Mouse (Mus musculus) CH12.LX (cell line): Measurements from ENCODE around the gene Sgsm1. TPM values are rescaled to one million over a fixed set of nuclear protein-coding genes. Genes with fewer than 3 reads are reported as not detected.

ENCODE experiments used
- DNase-seq: peaks from one replicate; pipeline ENCODE4 v3.0.0-alpha.2; 2013; ENCODE audit errors: extremely low read depth
- H3K27ac ChIP-seq: 2 replicates; pipeline ENCODE4 v1.5.1; 2012; ENCODE audit warnings: low read depth, mild to moderate bottlenecking, control low read depth, moderate library complexity; ENCODE audit not compliant: insufficient read depth
- H3K27me3 ChIP-seq: replicated peaks from 2 replicates; pipeline ENCODE3; 2012; ENCODE audit warnings: inconsistent platforms
- H3K36me3 ChIP-seq, 2 experiments: replicated peaks in 1 of 2; 2 replicates each; pipeline versions ENCODE3 to v1.6.1; 2012; ENCODE audit warnings: inconsistent platforms in 1 of 2, low read length in 1 of 2, mild to moderate bottlenecking in 1 of 2, mixed read lengths in 1 of 2, moderate library complexity in 1 of 2; ENCODE audit not compliant: control insufficient read depth in 1 of 2, insufficient read depth in 1 of 2
- H3K4me1 ChIP-seq, 2 experiments: 2 replicates each; pipeline ENCODE4 v1.6.1; 2012; ENCODE audit warnings: inconsistent platforms in 1 of 2, moderate library complexity in 1 of 2; ENCODE audit not compliant: insufficient read depth in 2 of 2, control insufficient read depth in 1 of 2
- H3K4me2 ChIP-seq: 2 replicates; pipeline ENCODE4 v1.6.1; 2012; ENCODE audit warnings: low read depth, mild to moderate bottlenecking, control low read depth; ENCODE audit not compliant: poor library complexity, insufficient read depth, severe bottlenecking
- H3K4me3 ChIP-seq, 3 experiments: fragments of 150-350 bp in 1 of 3; sonication (generic) in 1 of 3; replicated peaks in 1 of 3; 2 replicates each; pipeline versions ENCODE3 to v1.5.1; 2011 to 2012; ENCODE audit warnings: low read depth in 2 of 3, low read length in 2 of 3, mild to moderate bottlenecking in 2 of 3, moderate library complexity in 2 of 3, control low read depth in 1 of 3, improper control_type of control experiment in 1 of 3, inconsistent platforms in 1 of 3, mixed read lengths in 1 of 3; ENCODE audit not compliant: poor library complexity in 1 of 3
- H3K79me2 ChIP-seq: replicated peaks from 2 replicates; pipeline ENCODE4 v1.6.1; 2012; ENCODE audit warnings: mild to moderate bottlenecking, moderate library complexity; ENCODE audit not compliant: control insufficient read depth, poor library complexity, insufficient read depth, severe bottlenecking; ENCODE audit errors: extremely low read depth
- H3K9ac ChIP-seq: 2 replicates; pipeline ENCODE4 v1.6.1; 2012; ENCODE audit warnings: low read depth, mild to moderate bottlenecking, control low read depth, moderate library complexity; ENCODE audit not compliant: insufficient read depth
- H3K9me3 ChIP-seq: replicated peaks from 2 replicates; pipeline ENCODE3; 2012; ENCODE audit warnings: low read length, inconsistent platforms, mixed read lengths
- BHLHE40 ChIP-seq: IDR thresholded peaks from 2 replicates; pipeline ENCODE4 v1.6.1; 2011; ENCODE audit warnings: mild to moderate bottlenecking, low read depth, low read length, improper control_type of control experiment
- CHD2 ChIP-seq: IDR thresholded peaks from 2 replicates; pipeline ENCODE4 v1.6.1; 2011; ENCODE audit warnings: low read length, improper control_type of control experiment
- CTCF ChIP-seq, 2 experiments: IDR thresholded peaks in 1 of 2; conservative IDR thresholded peaks in 1 of 2; 2 replicates each; pipeline ENCODE4 v1.5.1; 2011 to 2012; ENCODE audit warnings: low read depth in 2 of 2, low read length in 2 of 2, improper control_type of control experiment in 1 of 2, inconsistent platforms in 1 of 2, mild to moderate bottlenecking in 1 of 2, moderate library complexity in 1 of 2
- E2F4 ChIP-seq: IDR thresholded peaks from 2 replicates; pipeline ENCODE4 v1.6.1; 2011; ENCODE audit warnings: low read depth, low read length, improper control_type of control experiment; ENCODE audit not compliant: insufficient replicate concordance
- GABPA ChIP-seq: IDR thresholded peaks from 2 replicates; pipeline ENCODE4 v1.6.1; 2012; ENCODE audit warnings: low read depth, low read length, improper control_type of control experiment, inconsistent platforms; ENCODE audit not compliant: insufficient replicate concordance
- HCFC1 ChIP-seq: IDR thresholded peaks from 2 replicates; pipeline ENCODE4 v1.6.1; 2012; ENCODE audit warnings: low read depth, mild to moderate bottlenecking, inconsistent platforms, low read length, improper control_type of control experiment
- IRF4 ChIP-seq: IDR thresholded peaks from 2 replicates; pipeline ENCODE4 v1.6.1; 2014; ENCODE audit warnings: low read depth, mild to moderate bottlenecking, inconsistent platforms, low read length, improper control_type of control experiment
- JUND ChIP-seq: conservative IDR thresholded peaks from 2 replicates; pipeline ENCODE4 v1.6.1; 2011; ENCODE audit warnings: low read depth, low read length, improper control_type of control experiment
- KAT2A ChIP-seq: IDR thresholded peaks from 2 replicates; pipeline ENCODE4 v1.6.1; 2012; ENCODE audit warnings: low read length, improper control_type of control experiment, inconsistent platforms; ENCODE audit not compliant: insufficient replicate concordance
- MAFK ChIP-seq: IDR thresholded peaks from 2 replicates; pipeline ENCODE4 v1.6.1; 2011; ENCODE audit warnings: low read length, improper control_type of control experiment; ENCODE audit not compliant: insufficient replicate concordance
- MYC ChIP-seq: IDR thresholded peaks from 2 replicates; pipeline ENCODE4 v1.6.1; 2011; ENCODE audit warnings: low read depth, mild to moderate bottlenecking, improper control_type of control experiment, low read length
- POLR2A ChIP-seq: IDR thresholded peaks from 2 replicates; pipeline ENCODE4 v1.6.1; 2011; ENCODE audit warnings: low read depth, mild to moderate bottlenecking, improper control_type of control experiment, low read length
- POLR2AphosphoS2 ChIP-seq: IDR thresholded peaks from 2 replicates; pipeline ENCODE4 v1.6.1; 2011; ENCODE audit warnings: low read depth, low read length, improper control_type of control experiment
- RAD21 ChIP-seq: IDR thresholded peaks from 2 replicates; pipeline ENCODE4 v1.6.1; 2011; ENCODE audit warnings: low read depth, mild to moderate bottlenecking, low read length, improper control_type of control experiment, moderate library complexity
- RCOR1 ChIP-seq: conservative IDR thresholded peaks from 2 replicates; pipeline ENCODE4 v1.6.1; 2012; ENCODE audit warnings: low read depth, mild to moderate bottlenecking, inconsistent platforms, low read length, improper control_type of control experiment
- SIN3A ChIP-seq: IDR thresholded peaks from 2 replicates; pipeline ENCODE4 v1.6.1; 2012; ENCODE audit warnings: low read length, improper control_type of control experiment, inconsistent platforms
- TCF12 ChIP-seq: IDR thresholded peaks from 2 replicates; pipeline ENCODE4 v1.6.1; 2014; ENCODE audit warnings: low read depth, mild to moderate bottlenecking, inconsistent platforms, low read length, improper control_type of control experiment
- UBTF ChIP-seq: IDR thresholded peaks from 2 replicates; pipeline ENCODE4 v1.6.1; 2012; ENCODE audit warnings: low read depth, mild to moderate bottlenecking, inconsistent platforms, low read length, improper control_type of control experiment, moderate library complexity
- ZC3H11A ChIP-seq: IDR thresholded peaks from 2 replicates; pipeline ENCODE4 v1.6.1; 2012; ENCODE audit warnings: low read depth, mild to moderate bottlenecking, inconsistent platforms, low read length, improper control_type of control experiment
- ZKSCAN1 ChIP-seq: IDR thresholded peaks from 2 replicates; pipeline ENCODE4 v1.6.1; 2012; ENCODE audit warnings: low read depth, inconsistent platforms, low read length, improper control_type of control experiment, borderline replicate concordance
- ZMIZ1 ChIP-seq: IDR thresholded peaks from 2 replicates; pipeline ENCODE4 v1.6.1; 2012; ENCODE audit warnings: low read depth, mild to moderate bottlenecking, inconsistent platforms, low read length, improper control_type of control experiment
- ZNF384 ChIP-seq: IDR thresholded peaks from 2 replicates; pipeline ENCODE4 v1.6.1; 2012; ENCODE audit warnings: low read depth, low read length, improper control_type of control experiment, inconsistent platforms
- dilution Hi-C: fragments of 300-500 bp; cut with MboI; formaldehyde crosslinking; loops from 2 replicates; pipeline ENCODE4 v1.14.3; 2020; ENCODE audit warnings: low sequenced_read_pairs; ENCODE audit not compliant: extremely low pct_unique_long_range_greater_than_20kb, extremely low pct_ligation_motif_present
- in situ Hi-C: fragments of 300-500 bp; cut with MboI; formaldehyde crosslinking; loops from 3 replicates; pipeline ENCODE4 v1.14.3; 2019; ENCODE audit warnings: low sequenced_read_pairs, low pct_ligation_motif_present, low pct_unique_long_range_greater_than_20kb, mixed read lengths
- polyA plus RNA-seq: library from polyadenylated mRNA; unstranded; fragments of >175 nt; gene quantifications from 2 replicates; pipeline ENCODE4 v1.2.1, GENCODE M21; 2012; ENCODE audit warnings: low read depth; ENCODE audit not compliant: insufficient read length
- total RNA-seq, 2 experiments: library from RNA; depleted of rRNA; stranded (reverse); fragments of 300-350 nt in 1 of 2; fragments of >200 nt in 1 of 2; gene quantifications; 2 replicates each; pipeline ENCODE4 v1.2.3; 2012 to 2014

Gene Sgsm1
- total and polyA plus RNA-seq, 3 experiments = 0.08 TPM; not detected in 2

- peaks cover 7% of the 10 kb centered on the region for H3K9me3 ChIP-seq
- no peak for DNase-seq
- H3K9ac ChIP-seq = no peak overlapping the region
- H3K4me3 ChIP-seq = no peak overlapping the region
- TF ChIP-seq RCOR1 (no peak), CHD2 (no peak), HCFC1 (no peak), POLR2A (no peak), ZMIZ1 (no peak), IRF4 (no peak), RAD21 (no peak)
- in situ Hi-C loops (no loop called here), dilution Hi-C loops (no loop called here)
- no peaks in the 10 kb centered on the region for H3K4me1 ChIP-seq
- no peak overlapping the region for H3K4me2 ChIP-seq
- no peaks in the 10 kb centered on the region for H3K36me3 ChIP-seq
- H3K27ac ChIP-seq = no peak overlapping the region
- no peaks in the 10 kb centered on the region for H3K79me2 ChIP-seq
- peaks cover 59% of the 10 kb centered on the region for H3K27me3 ChIP-seq
Measured at GRCm38 (mm10) chr5:113334621-113335530, 24.3 kb upstream of the Sgsm1 start.

- dilution Hi-C loops = no loop called here
- H3K36me3 ChIP-seq = no peaks in the 10 kb centered on the region
Measured at GRCm38 (mm10) chr5:113332899-113333298, 22.3 kb upstream of the Sgsm1 start.

GRCm38 (mm10) chr5:113332239-113332638, 21.7 kb upstream of the Sgsm1 start:
- H3K27me3 ChIP-seq = peaks cover 34% of the 10 kb centered on the region

More at GRCm38 (mm10) chr5:113332899-113333298, 22.3 kb upstream of the Sgsm1 start:
- in situ Hi-C loops = no loop called here
- TF ChIP-seq BHLHE40 (no peak), ZNF384 (no peak), GABPA (no peak), SIN3A (no peak), UBTF (no peak), ZMIZ1 (no peak), MAFK (no peak), ZC3H11A (no peak), KAT2A (no peak), POLR2AphosphoS2 (no peak)
- no peak overlapping the region for H3K4me3 ChIP-seq
- peaks cover 40% of the 10 kb centered on the region for H3K27me3 ChIP-seq
- no peak for DNase-seq
- H3K4me2 ChIP-seq = no peak overlapping the region
- no peaks in the 10 kb centered on the region for H3K79me2 ChIP-seq
- H3K4me1 ChIP-seq = no peaks in the 10 kb centered on the region
- peaks cover 20% of the 10 kb centered on the region for H3K9me3 ChIP-seq
- H3K27ac ChIP-seq = no peak overlapping the region
- H3K9ac ChIP-seq = no peak overlapping the region

More at GRCm38 (mm10) chr5:113332239-113332638, 21.7 kb upstream of the Sgsm1 start:
- Histone ChIP-seq H3K4me1 (no peaks in the 10 kb centered on the region), H3K9me3 (peaks cover 20% of the 10 kb centered on the region), H3K4me3 (no peak overlapping the region), H3K27ac (no peak overlapping the region), H3K36me3 (no peaks in the 10 kb centered on the region), H3K9ac (no peak overlapping the region), H3K79me2 (no peaks in the 10 kb centered on the region), H3K4me2 (no peak overlapping the region)
- TF ChIP-seq E2F4 (no peak), ZKSCAN1 (no peak), CTCF (conservative IDR thresholded peaks at IDR 0.05 in 1 of 2, IDR thresholded peaks at IDR 0.05 in 1 of 2; ENCODE audit: low read depth in 2 of 2, low read length in 2 of 2) (no peak; a peak in 1 of 4 replicates), JUND (no peak), POLR2AphosphoS2 (no peak), TCF12 (no peak), GABPA (no peak), MYC (no peak)
- DNase-seq = peak; percentile 3
- dilution Hi-C loops = no loop called here
- in situ Hi-C loops = no loop called here
